ENCODE assay signal across 18 mouse cellular contexts in genomic region chr19:59898301-59898700, GRCm38 (mm10).
"Had no signal": no experiment of that assay in that cellular context is flagged by ENCODE, and none has a peak within 500 bp of the region (broad histone marks: within the 10 kb centered on the region; RNA-seq: fewer than 3 reads in every experiment).

No protein-coding gene starts in this region.

- H3K4me2 ChIP-seq: limb, embryonic 13.5 days; lung, embryonic 15.5 days; midbrain, embryonic 13.5 days had no signal

- DNase-seq: kidney, adult 2 months; kidney, postnatal 25 days; layer of hippocampus, adult 9-11 months; lung, adult 18-20 months; lung, postnatal 10 days; lung, postnatal 36 days; thymus, adult 18-20 months; thymus, postnatal 36 days had no signal

- H3K4me1 ChIP-seq: limb, embryonic 10.5 days; limb, embryonic 13.5 days; lung, embryonic 15.5 days; megakaryocyte, embryonic 14.5 days; midbrain, embryonic 10.5 days; midbrain, embryonic 13.5 days had no signal

- H3K9me3 ChIP-seq: limb, embryonic 10.5 days; limb, embryonic 13.5 days; lung, embryonic 15.5 days; megakaryocyte, embryonic 14.5 days; midbrain, embryonic 10.5 days; midbrain, embryonic 13.5 days had no signal

- H3K36me3 ChIP-seq: limb, embryonic 10.5 days; lung, embryonic 15.5 days; midbrain, embryonic 10.5 days had no signal

- H3K9ac ChIP-seq: limb, embryonic 13.5 days; lung, embryonic 15.5 days; midbrain, embryonic 13.5 days had no signal

- H3K4me3 ChIP-seq: layer of hippocampus, adult 2 months; limb, embryonic 10.5 days; limb, embryonic 13.5 days; lung, embryonic 15.5 days; megakaryocyte, embryonic 14.5 days; midbrain, embryonic 10.5 days; midbrain, embryonic 13.5 days had no signal

- H3K27ac ChIP-seq: kidney, postnatal 0 days; layer of hippocampus, adult 2 months; limb, embryonic 10.5 days; limb, embryonic 13.5 days; lung, embryonic 15.5 days; midbrain, embryonic 10.5 days; midbrain, embryonic 13.5 days had no signal

- ATAC-seq: intestine, postnatal 0 days; midbrain, embryonic 13.5 days; midbrain, embryonic 16.5 days had no signal

- H3K27me3 ChIP-seq: limb, embryonic 13.5 days; lung, embryonic 15.5 days; megakaryocyte, embryonic 14.5 days; midbrain, embryonic 13.5 days had no signal
